ENCODE assay signal across 8 mouse cellular contexts in genomic region chr14:15410686-15411534, GRCm38 (mm10). TPM values are rescaled to one million over a fixed set of nuclear protein-coding genes. Genes with fewer than 3 reads are reported as not detected.
DNase-seq lines count a peak whose midpoint lies in the region; ATAC-seq and TF ChIP-seq lines count a peak whose summit lies in the region.

No protein-coding gene starts in this region.

- H3K9ac ChIP-seq in heart, adult 2 months (ENCODE audit: low read depth, low read length) = no peak overlapping the region
- no peak overlapping the region for H3K9ac ChIP-seq in forebrain, postnatal 0 days

- TF ChIP-seq EP300 in heart, adult 2 months (IDR thresholded peaks at IDR 0.05; ENCODE audit: insufficient read depth, low read depth, low read length) = no peak

- intact Hi-C loops in heart, adult 2 months (cut with DNase I) = no loop called here
- intact Hi-C loops in left cerebral cortex, postnatal 14 days (cut with DNase I) = no loop called here

- 0 out of 2 replicates have a peak, but pooled peaks cover 1% of the 10 kb centered on the region for H3K79me2 ChIP-seq in heart, adult 2 months (replicated peaks; ENCODE audit: control insufficient read depth, insufficient read depth, low read length)

- ATAC-seq in forebrain, postnatal 0 days = peak; percentile 73

- H3K9me3 ChIP-seq in forebrain, postnatal 0 days (ENCODE audit: low read length) = no peaks in the 10 kb centered on the region

- TF ChIP-seq CTCF in heart, adult 2 months (IDR thresholded peaks at IDR 0.05) = peak; percentile 54
- no peak for TF ChIP-seq CTCF in brain, embryonic 14.5 days (IDR thresholded peaks at IDR 0.05; ENCODE audit: borderline replicate concordance, extremely low read depth, insufficient read depth, insufficient read length)
- no peak; the same call in 1 of the 2 replicates for TF ChIP-seq CTCF in forebrain, postnatal 0 days (IDR thresholded peaks at IDR 0.05; ENCODE audit: low read depth)

- no peak for TF ChIP-seq POLR2A in heart, adult 2 months (IDR thresholded peaks at IDR 0.05; ENCODE audit: insufficient read depth, low read depth, low read length)
- no peak for TF ChIP-seq POLR2A in brain, embryonic 14.5 days (IDR thresholded peaks at IDR 0.05; ENCODE audit: borderline replicate concordance, extremely low read depth, insufficient read depth, insufficient read length, poor library complexity, severe bottlenecking)

- peak in 1 of 2 experiments; percentile 9 for DNase-seq in heart, adult 2 months
- no peak for DNase-seq in heart, adult 18-20 months
- peak; percentile 35 for DNase-seq in brain, embryonic 14.5 days (ENCODE audit: low read depth)
- peak; percentile 14 for DNase-seq in forebrain, postnatal 0 days
- peak; percentile 46 to 78 for DNase-seq in left cerebral cortex, postnatal 14 days (ENCODE audit: low spot score in 2 of 2)
- DNase-seq in kidney, adult 8-10 months = no peak
- no peak for DNase-seq in kidney, adult 9 months
- no peak for DNase-seq in T-cell, adult 2 months (ENCODE audit: low spot score)

- peaks cover 5% of the 10 kb centered on the region for H3K4me1 ChIP-seq in heart, adult 2 months (ENCODE audit: control insufficient read depth, insufficient read depth, low read length)
- 0 out of 2 replicates have a peak, but pooled peaks cover 3% of the 10 kb centered on the region for H3K4me1 ChIP-seq in forebrain, postnatal 0 days (ENCODE audit: insufficient read depth)

- H3K27ac ChIP-seq in heart, adult 2 months = no peak overlapping the region
- no peak overlapping the region for H3K27ac ChIP-seq in forebrain, postnatal 0 days (ENCODE audit: low read depth, low read length)

- peaks cover 16% of the 10 kb centered on the region for H3K36me3 ChIP-seq in heart, adult 2 months (ENCODE audit: control insufficient read depth, insufficient read depth, low read length)
- H3K36me3 ChIP-seq in forebrain, postnatal 0 days (ENCODE audit: insufficient read depth) = no peaks in the 10 kb centered on the region

- H3K27me3 ChIP-seq in heart, adult 2 months (ENCODE audit: control insufficient read depth, insufficient read depth, low read length) = no peaks in the 10 kb centered on the region
- no peaks in the 10 kb centered on the region for H3K27me3 ChIP-seq in forebrain, postnatal 0 days (ENCODE audit: insufficient read depth, low read length)

- no peak overlapping the region for H3K4me2 ChIP-seq in forebrain, postnatal 0 days (ENCODE audit: low read depth)

- H3K4me3 ChIP-seq in heart, adult 2 months = no peak overlapping the region
- no peak overlapping the region for H3K4me3 ChIP-seq in forebrain, postnatal 0 days (ENCODE audit: low read depth, low read length)

- WGBS in heart, adult 2 months = 56% methylated on average over 8 of the region's 8 CpGs
- WGBS in forebrain, postnatal 0 days = 63% methylated on average over 8 of the region's 8 CpGs

RNA-seq across cellular contexts. Expression of gene Lrrc3b, which starts 27.9 kb away (rescaled TPM):
- 10 to 100 TPM; 31.7 to 32.0 TPM for total RNA-seq in heart, adult 2 months (2021)
- polyA plus RNA-seq in heart, adult 2 months (2012; rRNA removed) = 39.8 and 74.0 TPM in 2 replicates
- total RNA-seq in heart, adult 18-20 months (2021) = 10 to 100 TPM; 24.2 to 27.7 TPM
- 9.2 and 13.8 TPM in 2 replicates for polyA plus RNA-seq in brain, embryonic 14.5 days (2012; rRNA removed)
- 21.2 and 21.5 TPM in 2 replicates for total RNA-seq in forebrain, postnatal 0 days (2014; rRNA removed)
- 13.5 and 22.5 TPM in 2 replicates for polyA plus RNA-seq in forebrain, postnatal 0 days (2015; fragmentation: Nextera tagmentation; extraction: Ambion mirVana)
- total RNA-seq in left cerebral cortex, postnatal 14 days (2021) = 10 to 100 TPM; 19.4 to 24.6 TPM

Comparison
In these comparisons a context has a peak if more than half of its experiments do, and no peak if none do; other contexts are left out.
1. DNase-seq: peak in brain, embryonic 14.5 days (single experiment), forebrain, postnatal 0 days (single experiment) and left cerebral cortex, postnatal 14 days (2 of 2); none in heart, adult 18-20 months (0 of 2), kidney, adult 8-10 months (0 of 2), kidney, adult 9 months (single experiment) and T-cell, adult 2 months (single experiment).